Mouse (Mus musculus): ENCODE measurements around the gene Cmtm5.

- TF ChIP-seq CTCF (conservative IDR thresholded peaks at IDR 0.05; ENCODE audit: low read length) (no peak), POU5F1 (IDR thresholded peaks at IDR 0.05; ENCODE audit: borderline replicate concordance, low read length) (no peak)
These were observed 8.9 kb downstream of the Cmtm5 start for GRCm38 (mm10) chr14:54944939-54945338.
